Mouse (Mus musculus) hindbrain, embryonic 14.5 days (tissue): ENCODE measurements around the gene Cux2. TPM values are rescaled to one million over a fixed set of nuclear protein-coding genes. Genes with fewer than 3 reads are reported as not detected.

Experiments used
- ATAC-seq: fragments of 200-750 bp; cut with Nextera tagmentation; 2 replicates; pipeline ENCODE4 v1.8.0; 2017; ENCODE audit warnings: moderate number of reproducible peaks, mild to moderate bottlenecking, moderate TSS enrichment, moderate library complexity; ENCODE audit not compliant: low FRiP score
- DNase-seq: peaks from one replicate; pipeline ENCODE4 v3.0.0-alpha.2; 2015; ENCODE audit warnings: low spot score
- H3K27ac ChIP-seq: fragments of 300-500 bp; sonication (generic); 2 replicates; pipeline ENCODE4 v1.5.1; 2014; ENCODE audit warnings: mild to moderate bottlenecking, moderate library complexity
- H3K27me3 ChIP-seq: fragments of 300-500 bp; sonication (generic); 2 replicates; pipeline ENCODE4 v1.6.1; 2014; ENCODE audit warnings: mild to moderate bottlenecking, low read length, mixed read lengths; ENCODE audit not compliant: control insufficient read depth, insufficient read depth
- H3K36me3 ChIP-seq: fragments of 300-500 bp; sonication (generic); replicated peaks from 2 replicates; pipeline ENCODE4 v1.6.1; 2014; ENCODE audit not compliant: control insufficient read depth, insufficient read depth
- H3K4me1 ChIP-seq: fragments of 300-500 bp; sonication (generic); replicated peaks from 2 replicates; pipeline ENCODE4 v1.6.1; 2014; ENCODE audit warnings: antibody characterized with exemption, low read length, mixed read lengths; ENCODE audit not compliant: control insufficient read depth, insufficient read depth
- H3K4me2 ChIP-seq: fragments of 300-500 bp; sonication (generic); replicated peaks from 2 replicates; pipeline ENCODE4 v1.6.1; 2014; ENCODE audit warnings: mild to moderate bottlenecking, moderate library complexity
- H3K4me3 ChIP-seq: fragments of 300-500 bp; sonication (generic); replicated peaks from 2 replicates; pipeline ENCODE4 v1.5.1; 2014; ENCODE audit warnings: mild to moderate bottlenecking, low read length
- H3K9ac ChIP-seq: fragments of 300-500 bp; sonication (generic); 2 replicates; pipeline ENCODE4 v1.6.1; 2014
- H3K9me3 ChIP-seq: fragments of 300-500 bp; sonication (generic); 2 replicates; pipeline ENCODE4 v1.6.1; 2016; ENCODE audit warnings: low read length; ENCODE audit not compliant: control insufficient read depth
- WGBS: fragments of 180-500 bp; shearing (Covaris S2); extraction: QIAGEN DNeasy Blood & Tissue Kit; methylation state at CpG from one replicate; pipeline ENCODE4 v1.1.7; 2014; 5-methylcytosine and 5-hydroxymethylcytosine counted together
- polyA plus RNA-seq: library from polyadenylated mRNA; unstranded; fragments of >200 nt; fragmentation: Nextera tagmentation; extraction: Ambion mirVana; gene quantifications from 2 replicates; pipeline ENCODE4 v1.2.1, GENCODE M21; 2014

The Cux2 gene
- polyA plus RNA-seq, 1 experiment from 2014 or later = 28.1 TPM

- no peak overlapping the region for H3K4me2 ChIP-seq
- H3K4me3 ChIP-seq = no peak overlapping the region
- H3K9ac ChIP-seq = no peak overlapping the region
- 0 out of 2 replicates have a peak, but pooled peaks cover under 1% of the 10 kb centered on the region for H3K9me3 ChIP-seq
- no peaks in the 10 kb centered on the region for H3K27me3 ChIP-seq
- no peaks in the 10 kb centered on the region for H3K36me3 ChIP-seq
- H3K4me1 ChIP-seq = peaks cover 13% of the 10 kb centered on the region; the same call in 1 of the 2 replicates
- DNase-seq (no peak), ATAC-seq (no peak)
- WGBS = 64% methylated on average over 17 of the region's 17 CpGs
- H3K27ac ChIP-seq = no peak overlapping the region
Measured at GRCm38 (mm10) chr5:122015149-122015548, 34.8 kb downstream of the Cux2 start.

GRCm38 (mm10) chr5:122014671-122015070 lies 35.2 kb downstream of the Cux2 start:
- no peak for ATAC-seq
- Histone ChIP-seq H3K4me2 (no peak overlapping the region), H3K27ac (no peak overlapping the region), H3K4me1 (peaks cover 13% of the 10 kb centered on the region; the same call in 1 of the 2 replicates), H3K36me3 (no peaks in the 10 kb centered on the region), H3K4me3 (no peak overlapping the region), H3K9me3 (0 out of 2 replicates have a peak, but pooled peaks cover 5% of the 10 kb centered on the region), H3K27me3 (no peaks in the 10 kb centered on the region), H3K9ac (no peak overlapping the region)
- no peak for DNase-seq
- WGBS = 82% methylated on average over 8 of the region's 8 CpGs

GRCm38 (mm10) chr5:122011289-122011688 lies 38.6 kb downstream of the Cux2 start:
- DNase-seq = no peak
- H3K36me3 ChIP-seq = no peaks in the 10 kb centered on the region
- peaks cover 5% of the 10 kb centered on the region; the same call in 1 of the 2 replicates for H3K4me1 ChIP-seq
- no peak overlapping the region for H3K27ac ChIP-seq
- H3K9me3 ChIP-seq = peaks cover 8% of the 10 kb centered on the region; the same call in 1 of the 2 replicates
- ATAC-seq = no peak
- WGBS = 31% methylated on average over 9 of the region's 9 CpGs
- no peak overlapping the region for H3K4me2 ChIP-seq
- H3K4me3 ChIP-seq = no peak overlapping the region
- no peak overlapping the region for H3K9ac ChIP-seq
- no peaks in the 10 kb centered on the region for H3K27me3 ChIP-seq

GRCm38 (mm10) chr5:122007946-122008441 lies 41.9 kb downstream of the Cux2 start:
- WGBS = 88% methylated on average over 10 of the region's 10 CpGs
- DNase-seq (no peak), ATAC-seq (no peak)
- H3K27me3 ChIP-seq = no peaks in the 10 kb centered on the region
- no peaks in the 10 kb centered on the region for H3K4me1 ChIP-seq
- H3K4me2 ChIP-seq = no peak overlapping the region
- H3K27ac ChIP-seq = no peak overlapping the region
- no peak overlapping the region for H3K9ac ChIP-seq
- no peak overlapping the region for H3K4me3 ChIP-seq
- H3K9me3 ChIP-seq = peaks cover 10% of the 10 kb centered on the region; the same call in 1 of the 2 replicates
- no peaks in the 10 kb centered on the region for H3K36me3 ChIP-seq

GRCm38 (mm10) chr5:122003460-122003859 lies 46.4 kb downstream of the Cux2 start:
- ATAC-seq (no peak), DNase-seq (no peak)
- Histone ChIP-seq H3K9ac (no peak overlapping the region), H3K36me3 (no peaks in the 10 kb centered on the region), H3K9me3 (peaks cover 5% of the 10 kb centered on the region; the same call in 1 of the 2 replicates), H3K27me3 (no peaks in the 10 kb centered on the region), H3K4me2 (no peak overlapping the region), H3K4me3 (no peak overlapping the region), H3K27ac (no peak overlapping the region), H3K4me1 (no peaks in the 10 kb centered on the region)
- WGBS = 64% methylated on average over 6 of the region's 6 CpGs

GRCm38 (mm10) chr5:122002148-122002547 lies 47.8 kb downstream of the Cux2 start:
- Histone ChIP-seq H3K36me3 (no peaks in the 10 kb centered on the region), H3K4me3 (no peak overlapping the region), H3K27me3 (no peaks in the 10 kb centered on the region), H3K9ac (no peak overlapping the region; the same call in 1 of the 2 replicates), H3K4me1 (no peaks in the 10 kb centered on the region), H3K9me3 (peaks cover 5% of the 10 kb centered on the region; the same call in 1 of the 2 replicates), H3K4me2 (no peak overlapping the region), H3K27ac (no peak overlapping the region)
- DNase-seq = no peak
- WGBS = 52% methylated on average over 18 of the region's 18 CpGs
- ATAC-seq = no peak

- Histone ChIP-seq H3K4me2 (no peak overlapping the region), H3K9me3 (peaks cover 2% of the 10 kb centered on the region; the same call in 1 of the 2 replicates), H3K4me3 (no peak overlapping the region), H3K4me1 (no peaks in the 10 kb centered on the region), H3K27ac (no peak overlapping the region), H3K36me3 (no peaks in the 10 kb centered on the region), H3K9ac (no peak overlapping the region), H3K27me3 (no peaks in the 10 kb centered on the region)
- 92% methylated on average over 9 of the region's 9 CpGs for WGBS
- no peak for DNase-seq
- no peak for ATAC-seq
Measured at GRCm38 (mm10) chr5:122001311-122001710, 48.6 kb downstream of the Cux2 start.

- Histone ChIP-seq H3K27ac (no peak overlapping the region), H3K4me3 (no peak overlapping the region), H3K9ac (no peak overlapping the region), H3K9me3 (no peaks in the 10 kb centered on the region), H3K4me1 (peaks cover under 1% of the 10 kb centered on the region; the same call in 1 of the 2 replicates), H3K36me3 (no peaks in the 10 kb centered on the region), H3K27me3 (no peaks in the 10 kb centered on the region), H3K4me2 (no peak overlapping the region)
- ATAC-seq (no peak), DNase-seq (no peak)
- 81% methylated on average over 16 of the region's 16 CpGs for WGBS
Measured at GRCm38 (mm10) chr5:122000381-122000780, 49.5 kb downstream of the Cux2 start.

GRCm38 (mm10) chr5:121998981-121999795 lies 50.7 kb downstream of the Cux2 start:
- Histone ChIP-seq H3K4me3 (no peak overlapping the region), H3K27ac (no peak overlapping the region), H3K9ac (no peak overlapping the region), H3K9me3 (no peaks in the 10 kb centered on the region), H3K4me1 (peaks cover 3% of the 10 kb centered on the region; the same call in 1 of the 2 replicates), H3K36me3 (no peaks in the 10 kb centered on the region), H3K27me3 (no peaks in the 10 kb centered on the region), H3K4me2 (no peak overlapping the region)
- DNase-seq (no peak), ATAC-seq (no peak)
- 62% methylated on average over 10 of the region's 10 CpGs for WGBS
